Mouse (Mus musculus): ENCODE measurements around the gene Gm7168.
"Not testable (repeated sequence)": the region's sequence is repeated elsewhere in the genome, so short reads cannot be mapped to it uniquely, and the experiment has no call there.

GRCm38 (mm10) chr17:13965048-13965447, 16.9 kb downstream of the Gm7168 start:
- TF ChIP-seq CTCF (conservative IDR thresholded peaks at IDR 0.05; ENCODE audit: low read length); POU5F1 (IDR thresholded peaks at IDR 0.05; ENCODE audit: borderline replicate concordance, low read length): not testable (repeated sequence)
